Mouse (Mus musculus): ENCODE measurements around the gene Olfr1205. TPM values are rescaled to one million over a fixed set of nuclear protein-coding genes. Genes with fewer than 3 reads are reported as not detected.

The Olfr1205 gene
- polyA plus RNA-seq (2011; ENCODE audit: insufficient read depth, insufficient read length, low replicate concordance, missing spikeins): not detected in 2 replicates

DNA sequence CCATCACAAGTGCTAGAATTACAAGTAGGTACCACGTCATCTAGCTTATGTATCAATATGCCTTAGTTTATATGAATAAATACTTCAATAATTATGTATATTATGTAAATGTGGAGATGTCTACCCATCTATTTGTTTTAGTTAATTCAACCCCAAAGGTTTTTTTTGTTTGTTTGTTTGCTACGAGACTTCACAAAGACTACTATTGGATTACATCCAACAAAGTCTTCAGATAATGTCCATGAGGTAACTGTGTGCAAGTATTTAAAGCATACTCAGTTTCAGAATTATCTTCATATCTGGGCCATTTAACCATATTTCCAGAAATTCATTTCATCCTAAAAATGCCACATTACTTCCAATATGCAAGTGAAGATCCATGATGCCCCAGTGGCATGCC is at the start of gene Olfr1205:
Gene Olfr1205, plus strand, starts transcription at position 301 of the 400 bp plus-strand sequence.
- Histone ChIP-seq H3K4me1 (ENCODE audit: control insufficient read depth, insufficient read depth, low read length) (no peaks in the 10 kb centered on the region), H3K4me3 (replicated peaks; ENCODE audit: control insufficient read depth, low read depth, low read length) (no peak within 1 kb of the TSS), H3K27ac (ENCODE audit: control insufficient read depth, insufficient read depth, low read depth, low read length, poor library complexity) (no peak within 1 kb of the TSS)
- TF ChIP-seq CTCF (IDR thresholded peaks at IDR 0.05; ENCODE audit: control insufficient read depth, insufficient read depth, low read length) (no peak), POLR2A (IDR thresholded peaks at IDR 0.05; ENCODE audit: borderline replicate concordance, control insufficient read depth, low read depth, low read length) (no peak)
- WGBS: 77% methylated on average over 2 of the region's 2 CpGs

GRCm38 (mm10) chr2:88792736-88793135 is 36.8 kb upstream of the Olfr1205 start, which contains the start of gene Olfr1201:
Gene Olfr1201 (plus strand): TSS chr2:88793036.
- Histone ChIP-seq H3K27ac (ENCODE audit: control insufficient read depth, insufficient read depth, low read depth, low read length, poor library complexity) (no peak within 1 kb of the TSS), H3K4me3 (replicated peaks; ENCODE audit: control insufficient read depth, low read depth, low read length) (no peak within 1 kb of the TSS)
- WGBS: 78% methylated on average over 6 of the region's 6 CpGs

GRCm38 (mm10) chr2:88814196-88814595 is 15.3 kb upstream of the Olfr1205 start, which contains the start of gene Olfr1202:
Gene Olfr1202 (plus strand): TSS chr2:88814496.
- Histone ChIP-seq H3K4me3 (replicated peaks; ENCODE audit: control insufficient read depth, low read depth, low read length) (no peak within 1 kb of the TSS), H3K27ac (ENCODE audit: control insufficient read depth, insufficient read depth, low read depth, low read length, poor library complexity) (no peak within 1 kb of the TSS), H3K4me1 (ENCODE audit: control insufficient read depth, insufficient read depth, low read length) (no peaks in the 10 kb centered on the region)
- TF ChIP-seq POLR2A (IDR thresholded peaks at IDR 0.05; ENCODE audit: borderline replicate concordance, control insufficient read depth, low read depth, low read length) (no peak), CTCF (IDR thresholded peaks at IDR 0.05; ENCODE audit: control insufficient read depth, insufficient read depth, low read length) (no peak)
- WGBS: 58% methylated on average over 1 of the region's 1 CpGs

More at GRCm38 (mm10) chr2:88792736-88793135, 36.8 kb upstream of the Olfr1205 start, which contains the start of gene Olfr1201:
- TF ChIP-seq POLR2A (IDR thresholded peaks at IDR 0.05; ENCODE audit: borderline replicate concordance, control insufficient read depth, low read depth, low read length) (no peak), CTCF (IDR thresholded peaks at IDR 0.05; ENCODE audit: control insufficient read depth, insufficient read depth, low read length) (no peak)
- no peaks in the 10 kb centered on the region for H3K4me1 ChIP-seq (ENCODE audit: control insufficient read depth, insufficient read depth, low read length)

DNA sequence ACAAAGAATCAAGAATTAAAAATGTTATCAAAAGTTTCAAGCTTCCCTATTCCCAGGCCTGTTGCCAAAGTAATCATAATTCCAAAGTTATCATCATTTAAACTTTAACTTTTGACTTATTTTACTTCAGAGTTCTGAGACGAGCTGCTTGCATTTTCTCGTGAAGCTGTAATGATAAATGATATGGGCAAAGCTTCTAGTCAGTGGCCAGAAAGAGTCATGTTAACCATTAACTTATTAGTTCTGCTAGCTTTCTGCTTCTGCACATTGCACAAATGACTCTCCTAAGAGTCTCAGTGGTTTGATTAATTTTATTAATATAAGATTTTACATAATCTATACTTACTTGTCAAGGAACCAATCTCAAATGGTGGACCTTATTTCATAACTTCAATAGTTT is 8.9 kb downstream of the Olfr1205 start:
- WGBS: 82% methylated on average over 2 of the region's 2 CpGs
- no peaks in the 10 kb centered on the region for H3K4me1 ChIP-seq (ENCODE audit: control insufficient read depth, insufficient read depth, low read length)
- H3K27ac ChIP-seq (ENCODE audit: control insufficient read depth, insufficient read depth, low read depth, low read length, poor library complexity): no peak overlapping the region
- H3K4me3 ChIP-seq (replicated peaks; ENCODE audit: control insufficient read depth, low read depth, low read length): no peak overlapping the region
- TF ChIP-seq POLR2A (IDR thresholded peaks at IDR 0.05; ENCODE audit: borderline replicate concordance, control insufficient read depth, low read depth, low read length): no peak
- TF ChIP-seq CTCF (IDR thresholded peaks at IDR 0.05; ENCODE audit: control insufficient read depth, insufficient read depth, low read length): no peak

- Histone ChIP-seq H3K4me1 (ENCODE audit: control insufficient read depth, insufficient read depth, low read length) (no peaks in the 10 kb centered on the region), H3K27ac (ENCODE audit: control insufficient read depth, insufficient read depth, low read depth, low read length, poor library complexity) (no peak within 1 kb of the TSS), H3K4me3 (replicated peaks; ENCODE audit: control insufficient read depth, low read depth, low read length) (no peak within 1 kb of the TSS)
- 72% methylated on average over 1 of the region's 1 CpGs for WGBS
- TF ChIP-seq CTCF (IDR thresholded peaks at IDR 0.05; ENCODE audit: control insufficient read depth, insufficient read depth, low read length) (no peak), POLR2A (IDR thresholded peaks at IDR 0.05; ENCODE audit: borderline replicate concordance, control insufficient read depth, low read depth, low read length) (no peak)
These were observed 19.5 kb downstream of the Olfr1205 start, which contains the start of gene Olfr1204 for GRCm38 (mm10) chr2:88848992-88849391. Gene Olfr1204 (plus strand): TSS chr2:88849292.

GRCm38 (mm10) chr2:88862931-88863330 is 33.4 kb downstream of the Olfr1205 start, which contains the start of gene Olfr1206:
Gene Olfr1206 (plus strand): TSS chr2:88863231.
- no peak within 1 kb of the TSS for H3K4me3 ChIP-seq (replicated peaks; ENCODE audit: control insufficient read depth, low read depth, low read length)
- no peak for TF ChIP-seq CTCF (IDR thresholded peaks at IDR 0.05; ENCODE audit: control insufficient read depth, insufficient read depth, low read length)
- TF ChIP-seq POLR2A (IDR thresholded peaks at IDR 0.05; ENCODE audit: borderline replicate concordance, control insufficient read depth, low read depth, low read length): no peak
- WGBS: 70% methylated on average over 2 of the region's 2 CpGs
- no peak within 1 kb of the TSS for H3K27ac ChIP-seq (ENCODE audit: control insufficient read depth, insufficient read depth, low read depth, low read length, poor library complexity)
- no peaks in the 10 kb centered on the region for H3K4me1 ChIP-seq (ENCODE audit: control insufficient read depth, insufficient read depth, low read length)

Other genes with a start within 250 kb of the Olfr1205 start
- not detected in 2 replicates for gene Olfr1189, start 243.3 kb upstream of the Olfr1205 start, polyA plus RNA-seq (2011; ENCODE audit: insufficient read depth, insufficient read length, low replicate concordance, missing spikeins)
- 0.16 and 1.7 TPM in 2 replicates for gene Olfr1191-ps1, start 189.2 kb upstream of the Olfr1205 start, polyA plus RNA-seq (2011; ENCODE audit: insufficient read depth, insufficient read length, low replicate concordance, missing spikeins)
- 0.29 TPM in 1 of 2 replicates, not detected in the other for gene Olfr1192-ps1, start 181.2 kb upstream of the Olfr1205 start, polyA plus RNA-seq (2011; ENCODE audit: insufficient read depth, insufficient read length, low replicate concordance, missing spikeins)
- gene Olfr1193, start 154.1 kb upstream of the Olfr1205 start, polyA plus RNA-seq (2011; ENCODE audit: insufficient read depth, insufficient read length, low replicate concordance, missing spikeins): not detected in 2 replicates
- not detected in 2 replicates for gene Olfr1195, start 140.6 kb upstream of the Olfr1205 start, polyA plus RNA-seq (2011; ENCODE audit: insufficient read depth, insufficient read length, low replicate concordance, missing spikeins)
- not detected in 2 replicates for gene Olfr1196, start 125.1 kb upstream of the Olfr1205 start, polyA plus RNA-seq (2011; ENCODE audit: insufficient read depth, insufficient read length, low replicate concordance, missing spikeins)
- not detected in 2 replicates for gene Olfr1197, start 97.4 kb upstream of the Olfr1205 start, polyA plus RNA-seq (2011; ENCODE audit: insufficient read depth, insufficient read length, low replicate concordance, missing spikeins)
- 0.87 TPM in 1 of 2 replicates, not detected in the other for gene Olfr1198, start 78.4 kb upstream of the Olfr1205 start, polyA plus RNA-seq (2011; ENCODE audit: insufficient read depth, insufficient read length, low replicate concordance, missing spikeins)
- 0.63 TPM in 1 of 2 replicates, not detected in the other for gene Olfr1199, start 69.3 kb upstream of the Olfr1205 start, polyA plus RNA-seq (2011; ENCODE audit: insufficient read depth, insufficient read length, low replicate concordance, missing spikeins)
- not detected in 2 replicates for gene Olfr1200, start 59.2 kb upstream of the Olfr1205 start, polyA plus RNA-seq (2011; ENCODE audit: insufficient read depth, insufficient read length, low replicate concordance, missing spikeins)
- not detected in 2 replicates for gene Olfr1201, start 36.7 kb upstream of the Olfr1205 start, polyA plus RNA-seq (2011; ENCODE audit: insufficient read depth, insufficient read length, low replicate concordance, missing spikeins)
- gene Olfr1202, start 15.2 kb upstream of the Olfr1205 start, polyA plus RNA-seq (2011; ENCODE audit: insufficient read depth, insufficient read length, low replicate concordance, missing spikeins): not detected in 2 replicates
- gene Olfr1204, start 19.6 kb downstream of the Olfr1205 start, polyA plus RNA-seq (2011; ENCODE audit: insufficient read depth, insufficient read length, low replicate concordance, missing spikeins): not detected in 2 replicates
- not detected in 2 replicates for gene Olfr1206, start 33.5 kb downstream of the Olfr1205 start, polyA plus RNA-seq (2011; ENCODE audit: insufficient read depth, insufficient read length, low replicate concordance, missing spikeins)
- gene Olfr1208, start 72.6 kb downstream of the Olfr1205 start, polyA plus RNA-seq (2011; ENCODE audit: insufficient read depth, insufficient read length, low replicate concordance, missing spikeins): not detected in 2 replicates
- not detected in 2 replicates for gene Olfr1209, start 85.4 kb downstream of the Olfr1205 start, polyA plus RNA-seq (2011; ENCODE audit: insufficient read depth, insufficient read length, low replicate concordance, missing spikeins)
- gene Olfr1211, start 108.4 kb downstream of the Olfr1205 start, polyA plus RNA-seq (2011; ENCODE audit: insufficient read depth, insufficient read length, low replicate concordance, missing spikeins): not detected in 2 replicates
- gene Olfr1212, start 124.2 kb downstream of the Olfr1205 start, polyA plus RNA-seq (2011; ENCODE audit: insufficient read depth, insufficient read length, low replicate concordance, missing spikeins): not detected in 2 replicates
- not detected in 2 replicates for gene Gm13762, start 150.5 kb downstream of the Olfr1205 start, polyA plus RNA-seq (2011; ENCODE audit: insufficient read depth, insufficient read length, low replicate concordance, missing spikeins)
- gene Olfr1214, start 162.9 kb downstream of the Olfr1205 start, polyA plus RNA-seq (2011; ENCODE audit: insufficient read depth, insufficient read length, low replicate concordance, missing spikeins): not detected in 2 replicates
- gene Olfr1215, start 177.2 kb downstream of the Olfr1205 start, polyA plus RNA-seq (2011; ENCODE audit: insufficient read depth, insufficient read length, low replicate concordance, missing spikeins): not detected in 2 replicates
- gene Olfr1216, start 188.6 kb downstream of the Olfr1205 start, polyA plus RNA-seq (2011; ENCODE audit: insufficient read depth, insufficient read length, low replicate concordance, missing spikeins): not detected in 2 replicates
- gene Olfr1217, start 202.3 kb downstream of the Olfr1205 start, polyA plus RNA-seq (2011; ENCODE audit: insufficient read depth, insufficient read length, low replicate concordance, missing spikeins): not detected in 2 replicates
- gene Olfr1218, start 231.4 kb downstream of the Olfr1205 start, polyA plus RNA-seq (2011; ENCODE audit: insufficient read depth, insufficient read length, low replicate concordance, missing spikeins): not detected in 2 replicates